Comparison of ENCODE assay signal across 22 mouse cellular contexts in genomic region chr15:87333527-87333926, GRCm38 (mm10).
DNase-seq lines count a peak whose midpoint lies in the region; ATAC-seq lines count a peak whose summit lies in the region.
"Had no signal": no experiment of that assay in that cellular context is flagged by ENCODE, and none has a peak within 500 bp of the region (broad histone marks: within the 10 kb centered on the region; RNA-seq: fewer than 3 reads in every experiment).

No protein-coding gene starts in this region.

- H3K9ac ChIP-seq in forebrain, embryonic 13.5 days = no peak overlapping the region
- no peak overlapping the region for H3K9ac ChIP-seq in forebrain, embryonic 15.5 days (replicated peaks)
- no peak overlapping the region for H3K9ac ChIP-seq in forebrain, embryonic 16.5 days (replicated peaks; ENCODE audit: low read depth, low read length)
- H3K9ac ChIP-seq in forebrain, embryonic 12.5 days = no peak overlapping the region
- H3K9ac ChIP-seq: embryonic facial prominence, embryonic 12.5 days had no signal

- no peak overlapping the region for H3K4me3 ChIP-seq in forebrain, embryonic 13.5 days
- H3K4me3 ChIP-seq in forebrain, embryonic 15.5 days = no peak overlapping the region
- no peak overlapping the region for H3K4me3 ChIP-seq in forebrain, embryonic 16.5 days (replicated peaks; ENCODE audit: low read length)
- H3K4me3 ChIP-seq in forebrain, embryonic 12.5 days (replicated peaks) = no peak overlapping the region
- H3K4me3 ChIP-seq: embryonic facial prominence, embryonic 10.5 days; embryonic facial prominence, embryonic 12.5 days had no signal

- H3K36me3 ChIP-seq in forebrain, embryonic 13.5 days (ENCODE audit: poor library complexity, severe bottlenecking) = no peaks in the 10 kb centered on the region
- no peaks in the 10 kb centered on the region for H3K36me3 ChIP-seq in forebrain, embryonic 15.5 days
- H3K36me3 ChIP-seq in forebrain, embryonic 16.5 days (ENCODE audit: control insufficient read depth, insufficient read depth) = no peaks in the 10 kb centered on the region
- H3K36me3 ChIP-seq in forebrain, embryonic 12.5 days (replicated peaks) = no peaks in the 10 kb centered on the region
- H3K36me3 ChIP-seq: embryonic facial prominence, embryonic 10.5 days; embryonic facial prominence, embryonic 12.5 days; G1E had no signal

- no peaks in the 10 kb centered on the region for H3K9me3 ChIP-seq in forebrain, embryonic 13.5 days (replicated peaks)
- no peaks in the 10 kb centered on the region for H3K9me3 ChIP-seq in forebrain, embryonic 15.5 days
- no peaks in the 10 kb centered on the region for H3K9me3 ChIP-seq in forebrain, embryonic 16.5 days (ENCODE audit: control insufficient read depth, low read length)
- no peaks in the 10 kb centered on the region for H3K9me3 ChIP-seq in forebrain, embryonic 12.5 days
- H3K9me3 ChIP-seq: embryonic facial prominence, embryonic 10.5 days; embryonic facial prominence, embryonic 12.5 days had no signal

- DNase-seq in right cerebral cortex, postnatal 4 days = peak; percentile 54
- DNase-seq in right cerebral cortex, postnatal 14 days = no peak
- DNase-seq in kidney, adult 18-20 months = no peak
- DNase-seq: adrenal gland, adult 8-10 months; adrenal gland, postnatal 14 days; adrenal gland, postnatal 36 days; B cell, adult 2 months; cerebellum, adult 11-12 months; cerebellum, adult 9-10 months; cerebellum, postnatal 10 days; cerebellum, postnatal 25 days had no signal

- no peak overlapping the region for H3K4me2 ChIP-seq in forebrain, embryonic 13.5 days
- H3K4me2 ChIP-seq in forebrain, embryonic 15.5 days (replicated peaks) = no peak overlapping the region
- H3K4me2 ChIP-seq in forebrain, embryonic 16.5 days (ENCODE audit: low read length) = no peak overlapping the region
- no peak overlapping the region for H3K4me2 ChIP-seq in forebrain, embryonic 12.5 days
- H3K4me2 ChIP-seq: embryonic facial prominence, embryonic 12.5 days had no signal

- 0 out of 2 replicates have a peak, but pooled peaks have one; percentile 36 for ATAC-seq in forebrain, embryonic 13.5 days
- ATAC-seq in forebrain, embryonic 15.5 days (replicated peaks) = no peak; the same call in 1 of the 2 replicates
- ATAC-seq in forebrain, embryonic 16.5 days = peak; percentile 66
- no peak for ATAC-seq in forebrain, embryonic 12.5 days (ENCODE audit: low FRiP score)
- ATAC-seq: activated CD4-positive, CD25-positive, alpha-beta regulatory T cell, adult 4 months; CD4-positive, CD25-positive, alpha-beta regulatory T cell, adult 4 months; Patski had no signal

- no peak overlapping the region for H3K27ac ChIP-seq in forebrain, embryonic 13.5 days
- no peak overlapping the region for H3K27ac ChIP-seq in forebrain, embryonic 15.5 days (replicated peaks)
- no peak overlapping the region for H3K27ac ChIP-seq in forebrain, embryonic 16.5 days (ENCODE audit: low read length)
- H3K27ac ChIP-seq in forebrain, embryonic 12.5 days = no peak overlapping the region
- H3K27ac ChIP-seq: embryonic facial prominence, embryonic 10.5 days; embryonic facial prominence, embryonic 12.5 days had no signal

- H3K4me1 ChIP-seq in forebrain, embryonic 13.5 days = peaks cover 17% of the 10 kb centered on the region
- H3K4me1 ChIP-seq in forebrain, embryonic 15.5 days = peaks cover 19% of the 10 kb centered on the region
- H3K4me1 ChIP-seq in forebrain, embryonic 16.5 days (replicated peaks; ENCODE audit: control insufficient read depth, insufficient read depth, low read length) = peaks cover 21% of the 10 kb centered on the region
- H3K4me1 ChIP-seq in forebrain, embryonic 12.5 days = 0 out of 2 replicates have a peak, but pooled peaks cover 3% of the 10 kb centered on the region
- H3K4me1 ChIP-seq: embryonic facial prominence, embryonic 10.5 days; embryonic facial prominence, embryonic 12.5 days had no signal

- H3K27me3 ChIP-seq in forebrain, embryonic 13.5 days = no peaks in the 10 kb centered on the region
- no peaks in the 10 kb centered on the region for H3K27me3 ChIP-seq in forebrain, embryonic 15.5 days
- no peaks in the 10 kb centered on the region for H3K27me3 ChIP-seq in forebrain, embryonic 16.5 days (replicated peaks; ENCODE audit: control insufficient read depth, insufficient read depth, low read length)
- H3K27me3 ChIP-seq in forebrain, embryonic 12.5 days = no peaks in the 10 kb centered on the region
- H3K27me3 ChIP-seq: CH12.LX; embryonic facial prominence, embryonic 12.5 days had no signal

- 62% methylated on average over 4 of the region's 4 CpGs for WGBS in forebrain, embryonic 13.5 days
- WGBS in forebrain, embryonic 15.5 days = 62% methylated on average over 4 of the region's 4 CpGs
- WGBS in forebrain, embryonic 16.5 days = 56% methylated on average over 4 of the region's 4 CpGs
- 64% methylated on average over 4 of the region's 4 CpGs for WGBS in forebrain, embryonic 12.5 days

Comparison
In these comparisons a context has a peak if more than half of its experiments do, and no peak if none do; other contexts are left out.
1. ATAC-seq: peak in forebrain, embryonic 13.5 days (single experiment) and forebrain, embryonic 16.5 days (single experiment); none in forebrain, embryonic 15.5 days (single experiment) and forebrain, embryonic 12.5 days (single experiment).